Mouse (Mus musculus) liver, postnatal 0 days (tissue): ENCODE measurements at regions not wholly inside any gene's neighbourhood (a gene's known extent, or its start where the extent isn't known, plus 50 kb on each side); places are given as distances from the start of the nearest gene placed in this dataset.

Source experiments
- ATAC-seq: fragments of 200-750 bp; cut with Nextera tagmentation; 2 replicates; pipeline ENCODE4 v1.8.0; 2017; ENCODE audit warnings: mild to moderate bottlenecking, moderate library complexity
- DNase-seq: peaks from one replicate; pipeline ENCODE4 v3.0.0-alpha.2; 2016
- H3K27ac ChIP-seq: fragments of 300-500 bp; sonication (generic); 2 replicates; pipeline ENCODE4 v1.5.1; 2014; ENCODE audit warnings: antibody characterized with exemption, moderate library complexity, mild to moderate bottlenecking, low read depth
- H3K27me3 ChIP-seq: fragments of 300-500 bp; sonication (generic); 2 replicates; pipeline ENCODE4 v1.6.1; 2014; ENCODE audit warnings: low read length, control low read depth, mixed read lengths; ENCODE audit not compliant: insufficient read depth
- H3K36me3 ChIP-seq: fragments of 300-500 bp; sonication (generic); replicated peaks from 2 replicates; pipeline ENCODE4 v1.6.1; 2014; ENCODE audit warnings: mild to moderate bottlenecking, control low read depth, low read length, moderate library complexity, mixed read lengths; ENCODE audit not compliant: insufficient read depth
- H3K4me1 ChIP-seq: fragments of 300-500 bp; sonication (generic); 2 replicates; pipeline ENCODE4 v1.6.1; 2014; ENCODE audit warnings: antibody characterized with exemption, mild to moderate bottlenecking, control low read depth; ENCODE audit not compliant: insufficient read depth
- H3K4me2 ChIP-seq: fragments of 300-500 bp; sonication (generic); 2 replicates; pipeline ENCODE4 v1.6.1; 2014; ENCODE audit warnings: low read depth, mild to moderate bottlenecking, low read length, moderate library complexity, mixed read lengths
- H3K4me3 ChIP-seq: fragments of 300-500 bp; sonication (generic); 2 replicates; pipeline ENCODE4 v1.5.1; 2014; ENCODE audit warnings: low read depth, low read length
- H3K9ac ChIP-seq: fragments of 300-500 bp; sonication (generic); replicated peaks from 2 replicates; pipeline ENCODE4 v1.6.1; 2014; ENCODE audit warnings: mild to moderate bottlenecking, moderate library complexity
- H3K9me3 ChIP-seq: fragments of 300-500 bp; sonication (generic); 2 replicates; pipeline ENCODE4 v1.6.1; 2016; ENCODE audit warnings: mild to moderate bottlenecking, control low read depth, low read length, mixed read lengths
- CTCF ChIP-seq: sonication (generic); IDR thresholded peaks from 2 replicates; pipeline ENCODE4 v1.5.1; 2016; ENCODE audit warnings: antibody characterized with exemption, low read depth
- EP300 ChIP-seq: IDR thresholded peaks from 2 replicates; pipeline ENCODE4 v1.6.1; 2016; ENCODE audit warnings: antibody characterized with exemption, low read depth, mild to moderate bottlenecking
- WGBS: fragments of 180-500 bp; shearing (Covaris S2); extraction: QIAGEN DNeasy Blood & Tissue Kit; methylation state at CpG from one replicate; pipeline ENCODE4 v1.1.7; 2014; ENCODE audit not compliant: insufficient replicate concordance; 5-methylcytosine and 5-hydroxymethylcytosine counted together

DNA sequence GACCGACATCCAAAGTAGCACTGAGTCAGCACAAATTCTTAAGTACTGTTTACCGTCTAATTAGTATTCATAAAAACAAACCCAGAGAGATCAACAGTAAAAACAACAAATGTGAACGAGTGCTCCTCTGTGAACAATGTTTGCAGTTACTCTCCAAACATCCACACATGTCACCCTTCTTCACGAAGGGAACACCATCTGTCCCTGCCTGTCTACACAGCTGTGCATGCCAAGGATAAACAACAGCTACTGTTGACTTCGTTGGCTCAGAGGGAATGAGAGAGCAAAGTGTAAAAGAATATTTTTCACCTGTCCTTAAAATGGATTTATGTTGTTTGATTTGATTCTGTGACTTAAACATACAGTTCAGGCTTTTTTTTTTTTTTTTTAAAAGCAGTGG is 88.7 kb upstream of the Nt5e start:
- ATAC-seq (no peak), DNase-seq (no peak)
- 63% methylated on average over 5 of the region's 5 CpGs for WGBS
- no peaks in the 10 kb centered on the region; the same call in 1 of the 2 replicates for H3K4me1 ChIP-seq
- no peaks in the 10 kb centered on the region for H3K36me3 ChIP-seq
- no peak overlapping the region for H3K9ac ChIP-seq
- no peak overlapping the region for H3K4me3 ChIP-seq
- no peak overlapping the region for H3K4me2 ChIP-seq
- H3K9me3 ChIP-seq: no peaks in the 10 kb centered on the region
- TF ChIP-seq CTCF (no peak), EP300 (no peak)
- H3K27ac ChIP-seq: no peak overlapping the region
- no peaks in the 10 kb centered on the region for H3K27me3 ChIP-seq

DNA sequence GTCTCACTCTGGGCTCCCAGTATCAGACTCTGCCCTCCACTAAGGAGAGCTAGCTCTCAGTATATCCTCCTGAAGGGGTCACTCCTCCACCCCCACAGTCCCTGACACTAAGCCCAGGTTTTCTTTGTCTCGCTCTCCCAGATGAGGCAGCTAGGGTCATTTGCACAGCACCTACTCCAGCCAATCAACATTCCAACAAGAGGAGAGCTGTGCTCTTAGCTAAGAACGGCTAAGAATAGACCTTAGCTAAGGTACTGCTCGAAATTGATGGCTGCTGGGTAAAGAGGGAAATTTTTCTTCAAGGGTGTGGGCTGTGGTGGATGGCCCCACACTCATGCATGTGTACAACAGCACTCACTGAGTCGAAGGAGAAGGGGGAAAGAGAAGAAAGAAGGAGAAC is 86.3 kb upstream of the Nt5e start:
- DNase-seq (no peak), ATAC-seq (no peak)
- Histone ChIP-seq H3K9ac (no peak overlapping the region), H3K4me3 (no peak overlapping the region), H3K27ac (no peak overlapping the region), H3K9me3 (no peaks in the 10 kb centered on the region), H3K4me2 (peak overlapping the region; percentile 62), H3K4me1 (no peaks in the 10 kb centered on the region; the same call in 1 of the 2 replicates), H3K27me3 (no peaks in the 10 kb centered on the region), H3K36me3 (no peaks in the 10 kb centered on the region)
- 31% methylated on average over 4 of the region's 4 CpGs for WGBS
- TF ChIP-seq CTCF: no peak
- TF ChIP-seq EP300: no peak

DNA sequence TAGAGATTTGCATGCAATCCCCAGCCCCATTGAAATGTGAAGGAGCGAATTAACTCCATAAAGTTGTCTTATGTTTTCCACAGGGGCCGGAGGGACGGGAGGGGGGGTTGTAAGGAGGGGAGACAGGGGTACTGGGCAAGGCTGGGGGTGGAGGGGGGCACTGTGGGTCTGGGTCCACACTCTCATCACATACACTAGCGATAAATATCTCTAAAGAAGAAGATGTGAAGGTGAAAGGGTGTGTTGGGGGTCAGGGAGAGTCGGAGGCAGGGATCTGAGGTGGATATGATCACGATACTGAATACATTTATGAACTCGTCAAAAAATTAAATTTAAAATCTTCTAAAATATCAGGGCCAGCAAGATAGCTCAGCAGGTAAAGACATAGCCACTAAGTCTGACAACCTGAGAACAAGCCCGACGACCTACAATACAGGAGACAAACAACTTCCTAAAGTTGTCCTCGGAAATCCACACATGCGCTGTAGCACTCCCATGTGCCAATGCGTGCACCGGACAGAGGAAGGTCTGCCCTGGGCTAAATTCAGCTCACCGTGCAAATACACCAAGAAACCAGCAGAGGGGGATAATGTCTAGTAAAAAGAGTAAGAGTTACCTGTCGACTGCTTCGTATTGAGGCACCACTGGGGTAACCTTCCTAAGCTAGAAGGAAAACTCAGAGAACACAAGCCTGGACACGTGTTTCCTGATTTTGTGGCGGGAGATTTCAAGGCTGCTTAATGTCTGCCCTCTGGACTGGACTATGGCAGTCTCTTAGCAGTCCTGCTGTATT is 85.6 kb upstream of the Nt5e start:
- ATAC-seq (peak; percentile 98), DNase-seq (peak; percentile 66)
- Histone ChIP-seq H3K9me3 (no peaks in the 10 kb centered on the region), H3K9ac (no peak overlapping the region), H3K4me3 (peak overlapping the region; percentile 31), H3K36me3 (no peaks in the 10 kb centered on the region), H3K4me1 (no peaks in the 10 kb centered on the region; the same call in 1 of the 2 replicates), H3K27me3 (no peaks in the 10 kb centered on the region), H3K27ac (no peak overlapping the region), H3K4me2 (peak overlapping the region; percentile 62)
- TF ChIP-seq EP300 (no peak), CTCF (peak; percentile 81)
- WGBS: 4% methylated on average over 18 of the region's 18 CpGs

DNA sequence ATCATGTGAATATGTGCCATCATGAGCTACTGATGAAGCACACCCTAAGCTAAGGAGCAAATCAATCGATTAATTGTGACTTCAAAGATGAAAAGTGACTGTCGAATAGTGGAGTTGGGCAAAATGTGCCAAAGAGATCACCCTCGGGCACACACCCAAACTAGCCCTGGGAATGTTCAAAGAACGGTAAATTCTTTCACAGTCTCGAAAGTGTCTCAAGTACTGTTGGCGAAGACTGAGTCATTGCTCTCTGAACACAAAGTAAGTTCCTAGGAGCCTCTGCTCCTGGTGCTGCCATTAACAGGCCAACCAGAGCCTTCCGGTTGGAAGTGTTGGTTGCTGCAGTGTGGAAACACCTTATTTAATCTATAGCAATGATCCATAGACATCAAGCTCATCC is 84.5 kb upstream of the Nt5e start:
- no peaks in the 10 kb centered on the region for H3K36me3 ChIP-seq
- TF ChIP-seq CTCF (no peak), EP300 (no peak)
- no peak overlapping the region for H3K9ac ChIP-seq
- no peak overlapping the region for H3K4me3 ChIP-seq
- ATAC-seq (no peak), DNase-seq (no peak)
- no peak overlapping the region for H3K27ac ChIP-seq
- 87% methylated on average over 7 of the region's 7 CpGs for WGBS
- no peaks in the 10 kb centered on the region; the same call in 1 of the 2 replicates for H3K4me1 ChIP-seq
- H3K9me3 ChIP-seq: no peaks in the 10 kb centered on the region
- H3K27me3 ChIP-seq: no peaks in the 10 kb centered on the region
- H3K4me2 ChIP-seq: no peak overlapping the region

DNA sequence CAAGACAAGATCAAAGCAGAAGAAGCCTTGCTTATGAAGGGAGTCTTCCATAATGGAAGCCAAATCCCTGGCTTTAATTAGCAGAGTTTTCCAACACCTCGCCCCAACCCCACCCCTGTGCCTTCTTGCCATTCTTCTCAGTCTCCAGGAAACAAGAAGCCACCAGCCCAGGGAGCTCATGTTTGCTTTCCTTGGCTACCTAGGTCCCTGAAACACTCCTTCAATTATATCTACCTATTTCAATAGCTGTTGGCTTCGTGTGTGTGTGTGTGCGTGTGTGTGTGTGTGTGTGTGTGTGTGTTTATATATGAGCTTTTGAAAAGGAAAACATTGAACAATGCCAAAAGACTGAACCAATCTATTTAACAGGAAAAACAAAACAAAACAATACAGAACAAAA is 82.5 kb upstream of the Nt5e start:
- 66% methylated on average over 3 of the region's 3 CpGs for WGBS
- Histone ChIP-seq H3K27me3 (no peaks in the 10 kb centered on the region), H3K4me1 (no peaks in the 10 kb centered on the region; the same call in 1 of the 2 replicates), H3K9ac (no peak overlapping the region), H3K4me3 (no peak overlapping the region), H3K27ac (no peak overlapping the region), H3K9me3 (no peaks in the 10 kb centered on the region), H3K4me2 (no peak overlapping the region), H3K36me3 (no peaks in the 10 kb centered on the region)
- no peak for ATAC-seq
- TF ChIP-seq CTCF (no peak), EP300 (no peak)
- DNase-seq: no peak

DNA sequence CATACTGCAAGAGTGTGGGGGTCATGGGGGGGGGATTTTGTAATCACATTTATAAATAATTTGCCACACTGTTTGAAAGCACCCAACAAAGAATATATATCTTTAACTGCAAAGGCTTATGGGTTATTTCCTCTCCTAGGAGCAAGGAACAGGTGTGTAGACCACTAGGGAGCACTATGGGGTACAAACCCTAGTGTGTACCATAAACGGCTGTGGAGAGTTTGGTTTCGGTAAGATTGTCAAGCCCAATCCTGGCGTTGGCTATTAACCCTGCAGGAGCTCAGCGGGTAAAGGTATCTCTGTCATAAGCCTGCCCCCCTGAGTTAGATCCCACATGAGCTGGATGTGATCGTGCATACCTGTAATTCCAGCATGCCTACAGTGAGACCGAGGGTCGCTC is 71.0 kb upstream of the Nt5e start:
- Histone ChIP-seq H3K4me2 (no peak overlapping the region), H3K27ac (no peak overlapping the region), H3K27me3 (no peaks in the 10 kb centered on the region), H3K4me3 (no peak overlapping the region), H3K36me3 (no peaks in the 10 kb centered on the region), H3K9me3 (no peaks in the 10 kb centered on the region), H3K9ac (no peak overlapping the region), H3K4me1 (no peaks in the 10 kb centered on the region)
- DNase-seq (no peak), ATAC-seq (no peak)
- 79% methylated on average over 7 of the region's 7 CpGs for WGBS
- TF ChIP-seq EP300: no peak
- TF ChIP-seq CTCF: no peak

DNA sequence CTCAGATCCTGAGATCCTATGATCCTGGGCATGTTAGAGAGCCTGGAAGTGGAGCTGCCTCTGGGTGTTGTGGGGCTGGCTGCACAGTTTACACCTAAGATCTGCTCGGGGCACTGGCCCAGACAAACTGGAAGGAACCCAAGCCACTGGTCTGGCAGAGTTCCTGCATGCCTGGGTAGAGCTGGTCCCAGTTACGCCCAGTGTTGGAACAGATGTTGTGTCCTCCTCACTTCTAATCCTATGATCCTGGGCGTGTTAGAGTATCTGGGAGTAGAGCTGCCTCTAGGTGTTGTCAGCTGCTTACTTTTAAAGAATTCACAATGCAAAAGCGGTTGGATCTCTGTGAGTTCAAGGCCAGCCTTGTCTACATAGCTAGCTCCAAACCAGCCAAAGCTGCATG is 67.4 kb upstream of the Nt5e start:
- TF ChIP-seq CTCF (no peak), EP300 (no peak)
- Histone ChIP-seq H3K4me1 (no peaks in the 10 kb centered on the region), H3K36me3 (no peaks in the 10 kb centered on the region), H3K27ac (no peak overlapping the region), H3K4me3 (no peak overlapping the region), H3K9ac (no peak overlapping the region), H3K27me3 (no peaks in the 10 kb centered on the region), H3K9me3 (no peaks in the 10 kb centered on the region), H3K4me2 (no peak overlapping the region)
- 65% methylated on average over 4 of the region's 4 CpGs for WGBS
- DNase-seq (no peak), ATAC-seq (no peak)
